Mouse (Mus musculus) thymus, adult 2 months (tissue): Measurements from ENCODE around the gene Pfkl. TPM values are rescaled to one million over a fixed set of nuclear protein-coding genes. Genes with fewer than 3 reads are reported as not detected.

ENCODE experiments used
- DNase-seq: peaks from one replicate; pipeline ENCODE4 v3.0.0; 2021
- H3K27ac ChIP-seq: fragments of 200-500 bp; 2 replicates; pipeline ENCODE4 v1.5.1; 2012; ENCODE audit warnings: low read length, control low read depth; ENCODE audit not compliant: control insufficient read depth, insufficient read depth
- H3K27me3 ChIP-seq: fragments of 200-500 bp; 2 replicates; pipeline ENCODE4 v1.6.1; 2012; ENCODE audit warnings: mild to moderate bottlenecking, low read length, moderate library complexity, mixed read lengths; ENCODE audit not compliant: control insufficient read depth, insufficient read depth
- H3K36me3 ChIP-seq: fragments of 200-500 bp; 2 replicates; pipeline ENCODE4 v1.6.1; 2012; ENCODE audit warnings: mild to moderate bottlenecking, low read length, moderate library complexity; ENCODE audit not compliant: control insufficient read depth, insufficient read depth
- H3K4me1 ChIP-seq: fragments of 200-500 bp; replicated peaks from 2 replicates; pipeline ENCODE4 v1.6.1; 2012; ENCODE audit warnings: low read length; ENCODE audit not compliant: control insufficient read depth, insufficient read depth
- H3K4me3 ChIP-seq: fragments of 200-500 bp; 2 replicates; pipeline ENCODE4 v1.5.1; 2012; ENCODE audit warnings: mild to moderate bottlenecking, low read length, control low read depth, moderate library complexity; ENCODE audit not compliant: control insufficient read depth, insufficient read depth
- CTCF ChIP-seq: fragments of 200-500 bp; IDR thresholded peaks from 2 replicates; pipeline ENCODE4 v1.5.1; 2012; ENCODE audit warnings: mild to moderate bottlenecking, control low read depth, low read length, moderate library complexity, borderline replicate concordance; ENCODE audit not compliant: control insufficient read depth, poor library complexity, insufficient read depth; ENCODE audit errors: extremely low read depth
- POLR2A ChIP-seq: fragments of 200-500 bp; IDR thresholded peaks from 2 replicates; pipeline ENCODE4 v1.6.1; 2012; ENCODE audit warnings: mild to moderate bottlenecking, low read length, control low read depth, moderate library complexity; ENCODE audit not compliant: control insufficient read depth, poor library complexity, insufficient read depth; ENCODE audit errors: extremely low read depth
- WGBS: fragments of 180-500 bp; shearing (Covaris S2); methylation state at CpG from one replicate; pipeline ENCODE4 v1.1.7; 2018; 5-methylcytosine and 5-hydroxymethylcytosine counted together
- polyA plus RNA-seq: library from polyadenylated mRNA; depleted of rRNA; stranded (reverse); fragments of >200 nt; gene quantifications from 2 replicates; pipeline ENCODE4 v1.2.3, GENCODE M21; 2012; rRNA removed

Gene Pfkl
- polyA plus RNA-seq: 81.2 and 93.7 TPM in 2 replicates

GRCm38 (mm10) chr10:78009945-78010293, at the start of gene Pfkl:
Gene Pfkl, minus strand, starts transcription at chr10:78010083.
- no peak for DNase-seq
- no peak for TF ChIP-seq CTCF
- no peak for TF ChIP-seq POLR2A
- Histone ChIP-seq H3K27me3 (no peaks in the 10 kb centered on the region), H3K4me1 (peaks cover 19% of the 10 kb centered on the region), H3K36me3 (no peaks in the 10 kb centered on the region), H3K27ac (peak within 1 kb of the TSS; percentile 25), H3K4me3 (peak within 1 kb of the TSS; percentile 84)
- WGBS: under 1% methylated on average over 9 of the region's 9 CpGs

GRCm38 (mm10) chr10:78057056-78057455, 47.2 kb upstream of the Pfkl start:
- Histone ChIP-seq H3K27me3 (no peaks in the 10 kb centered on the region), H3K4me3 (no peak overlapping the region), H3K4me1 (no peaks in the 10 kb centered on the region), H3K36me3 (no peaks in the 10 kb centered on the region), H3K27ac (no peak overlapping the region)
- TF ChIP-seq CTCF (no peak), POLR2A (no peak)
- DNase-seq: no peak
- 94% methylated on average over 8 of the region's 8 CpGs for WGBS

GRCm38 (mm10) chr10:78054633-78055565, 45.0 kb upstream of the Pfkl start:
- Histone ChIP-seq H3K27me3 (no peaks in the 10 kb centered on the region), H3K27ac (no peak overlapping the region)

GRCm38 (mm10) chr10:78049519-78050035, 39.7 kb upstream of the Pfkl start:
- no peak for TF ChIP-seq POLR2A
- TF ChIP-seq CTCF: no peak
- WGBS: 82% methylated on average over 11 of the region's 11 CpGs
- H3K36me3 ChIP-seq: no peaks in the 10 kb centered on the region
- no peak for DNase-seq
- H3K27ac ChIP-seq: no peak overlapping the region
- no peaks in the 10 kb centered on the region for H3K4me1 ChIP-seq
- no peaks in the 10 kb centered on the region for H3K27me3 ChIP-seq
- no peak overlapping the region for H3K4me3 ChIP-seq

More at GRCm38 (mm10) chr10:78054633-78055565, 45.0 kb upstream of the Pfkl start:
- TF ChIP-seq CTCF (no peak), POLR2A (no peak)
- 91% methylated on average over 19 of the region's 19 CpGs for WGBS
- Histone ChIP-seq H3K4me1 (no peaks in the 10 kb centered on the region), H3K36me3 (no peaks in the 10 kb centered on the region), H3K4me3 (no peak overlapping the region)
- no peak for DNase-seq

GRCm38 (mm10) chr10:78048061-78048730, 38.3 kb upstream of the Pfkl start:
- Histone ChIP-seq H3K27ac (no peak overlapping the region), H3K4me1 (peaks cover 8% of the 10 kb centered on the region), H3K27me3 (no peaks in the 10 kb centered on the region), H3K4me3 (no peak overlapping the region), H3K36me3 (no peaks in the 10 kb centered on the region)
- 83% methylated on average over 10 of the region's 10 CpGs for WGBS
- TF ChIP-seq CTCF: no peak
- TF ChIP-seq POLR2A: no peak
- no peak for DNase-seq

- no peak for TF ChIP-seq POLR2A
- no peak for TF ChIP-seq CTCF
- Histone ChIP-seq H3K36me3 (no peaks in the 10 kb centered on the region), H3K27ac (no peak overlapping the region), H3K27me3 (no peaks in the 10 kb centered on the region), H3K4me3 (no peak overlapping the region), H3K4me1 (peaks cover 15% of the 10 kb centered on the region)
- DNase-seq: no peak
- 90% methylated on average over 4 of the region's 4 CpGs for WGBS
Observed at GRCm38 (mm10) chr10:78046388-78046787, 36.5 kb upstream of the Pfkl start.
